Mouse (Mus musculus) monocyte, adult 5-6 weeks (primary cell): ENCODE results near the gene Unk. TPM values are rescaled to one million over a fixed set of nuclear protein-coding genes. Genes with fewer than 3 reads are reported as not detected.
A peak's percentile ranks its signal among the peaks of the same experiment; 100 is the strongest.

Source experiments
- ATAC-seq: fragments of 153-309, 156-312 bp; replicated peaks from 2 replicates; pipeline ENCODE4 v1.8.0; 2017; ENCODE audit warnings: mild to moderate bottlenecking; ENCODE audit not compliant: low TSS enrichment, insufficient number of reproducible peaks, severe bottlenecking, poor library complexity, low FRiP score
- total RNA-seq: library from RNA; stranded (forward); fragments of 200-1000, 200-491, 200-594 nt; gene quantifications from 3 replicates; pipeline ENCODE4 v1.2.3, GENCODE M21; 2017

Unk gene
- total RNA-seq, 1 experiment from 2014 or later, result 8.3 TPM

DNA sequence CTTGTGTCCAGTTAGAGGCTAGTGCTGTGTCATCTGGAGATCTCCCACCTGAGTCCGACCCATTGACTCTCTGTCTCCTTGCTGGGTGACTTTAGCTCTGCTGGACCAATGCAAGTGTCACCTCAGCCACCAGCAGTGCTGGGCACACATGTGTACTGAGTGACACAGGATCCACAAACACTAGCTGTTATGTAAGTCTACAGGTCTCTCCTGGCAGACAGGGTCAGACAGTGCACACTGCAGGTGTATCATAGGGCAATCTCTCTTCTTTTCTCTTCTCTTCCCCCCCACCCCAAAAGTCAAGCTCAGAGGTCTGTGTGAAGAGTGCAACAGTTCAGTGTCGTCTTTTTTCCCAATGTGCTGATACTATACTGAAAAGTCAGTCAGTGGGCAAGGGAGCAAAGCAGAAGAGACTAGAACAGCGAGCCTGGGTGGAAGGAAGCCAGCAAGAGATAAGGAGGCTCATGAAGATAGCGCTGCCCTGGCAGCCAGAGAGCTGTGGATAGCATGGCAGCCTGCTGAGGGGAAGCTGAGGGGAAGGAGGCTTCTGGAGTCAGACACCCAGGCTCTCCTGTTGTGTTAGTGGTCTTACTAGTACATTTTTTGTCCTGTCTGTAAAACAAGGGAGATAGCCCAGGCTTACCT is 27.2 kb downstream of the Unk start:
- no peak for ATAC-seq

DNA sequence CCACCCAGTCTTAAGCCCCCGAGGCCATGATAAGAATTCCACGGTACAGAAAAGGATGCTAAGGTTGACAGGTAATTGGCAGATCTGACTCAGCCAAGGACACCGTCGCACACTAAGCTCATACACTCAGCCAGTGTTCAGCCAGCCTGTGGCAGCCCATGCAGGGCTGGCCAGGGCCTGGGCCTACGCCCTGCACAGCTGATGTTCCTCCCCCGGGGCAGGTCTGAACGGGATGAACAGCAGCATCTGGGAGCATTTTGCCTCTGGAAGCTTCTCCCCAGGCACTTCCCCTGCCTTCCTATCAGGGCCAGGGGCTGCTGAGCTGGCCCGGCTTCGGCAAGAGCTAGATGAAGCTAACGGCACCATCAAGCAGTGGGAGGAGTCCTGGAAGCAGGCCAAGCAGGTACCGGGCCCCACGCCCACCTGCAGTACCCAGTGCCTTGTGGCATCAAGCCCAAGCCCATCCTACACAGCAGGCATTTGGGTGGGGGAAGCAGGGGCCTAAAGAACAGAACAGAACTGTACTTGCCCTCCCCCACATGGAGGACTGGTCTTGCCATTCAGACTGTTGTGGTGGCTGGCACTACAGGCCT is 28.0 kb downstream of the Unk start:
- ATAC-seq, result no peak

- no peak for ATAC-seq
Measured at GRCm38 (mm10) chr11:116058868-116059690, 29.0 kb downstream of the Unk start.

DNA sequence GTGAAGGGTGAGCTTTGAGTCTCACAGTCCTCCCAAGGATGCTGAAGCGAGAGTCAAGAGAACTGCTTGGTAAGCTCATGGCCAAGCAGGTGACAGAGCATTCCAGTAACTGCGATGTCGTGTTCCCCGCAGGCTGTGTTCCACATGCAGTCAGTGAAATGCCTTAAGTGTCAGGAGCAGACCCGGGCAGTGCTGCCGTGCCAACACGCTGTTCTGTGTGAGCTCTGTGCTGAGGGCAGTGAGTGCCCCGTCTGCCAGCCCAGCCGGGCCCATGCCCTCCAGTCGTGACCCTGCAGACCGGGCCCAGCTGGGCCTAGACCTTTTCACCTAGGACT is 29.5 kb downstream of the Unk start:
- ATAC-seq, result no peak

DNA sequence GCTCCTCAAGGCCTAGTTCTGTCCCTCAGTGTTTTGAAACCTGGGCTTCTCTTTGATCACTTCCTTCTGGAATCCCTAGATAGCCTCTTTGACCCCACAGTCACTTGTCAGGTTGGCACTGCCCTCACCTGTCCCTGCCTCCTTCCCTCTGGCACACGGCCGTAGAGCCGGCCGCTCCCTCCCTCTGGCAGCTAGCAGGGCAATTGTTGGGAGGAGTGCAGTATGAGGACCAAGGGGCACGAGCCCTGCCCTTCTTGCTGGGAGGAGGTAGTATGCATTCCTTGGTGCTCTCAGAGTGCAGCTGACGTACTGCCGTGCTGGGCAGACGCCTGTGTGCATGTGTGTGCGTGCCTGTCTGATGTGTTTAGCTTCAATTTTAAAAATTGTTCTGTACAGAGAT is 30.5 kb downstream of the Unk start:
- no peak for ATAC-seq

DNA sequence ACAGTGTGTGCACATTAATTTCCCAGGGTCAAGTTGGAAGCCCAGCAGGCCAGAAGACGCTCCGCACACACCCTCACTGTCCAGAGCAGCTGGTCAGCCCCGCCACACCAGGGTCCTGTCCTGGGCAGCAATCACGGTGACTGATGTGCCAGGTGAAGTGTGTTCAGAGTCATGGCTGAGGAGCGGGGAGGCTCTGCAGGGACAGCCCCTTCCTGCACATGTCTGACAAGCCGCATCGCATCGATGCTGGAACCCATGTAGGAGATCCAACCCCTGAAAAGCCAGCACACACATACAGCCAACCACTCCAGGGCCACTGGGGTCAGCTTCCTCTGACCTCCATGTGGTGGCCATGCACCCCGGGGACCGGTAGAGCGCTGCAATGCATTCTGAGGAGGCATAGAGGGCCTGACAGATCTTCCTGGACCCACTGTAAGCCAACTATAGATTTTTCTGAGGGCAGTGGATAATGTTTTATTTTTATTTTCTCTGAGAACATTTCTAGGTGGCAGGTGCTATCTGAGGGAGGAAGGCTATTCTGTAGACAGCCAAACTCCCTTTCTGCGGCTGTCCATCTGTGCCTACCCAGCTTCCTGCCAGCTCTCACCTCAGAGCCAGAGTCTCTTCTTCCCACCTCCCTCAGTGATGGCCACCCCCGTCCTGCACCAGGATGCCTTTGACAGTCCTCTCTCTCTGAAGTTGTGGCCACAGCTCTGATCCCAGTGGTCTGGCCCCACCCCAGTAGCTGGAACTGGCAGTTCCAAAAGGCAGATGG is 31.7 kb downstream of the Unk start:
- ATAC-seq, result no peak

DNA sequence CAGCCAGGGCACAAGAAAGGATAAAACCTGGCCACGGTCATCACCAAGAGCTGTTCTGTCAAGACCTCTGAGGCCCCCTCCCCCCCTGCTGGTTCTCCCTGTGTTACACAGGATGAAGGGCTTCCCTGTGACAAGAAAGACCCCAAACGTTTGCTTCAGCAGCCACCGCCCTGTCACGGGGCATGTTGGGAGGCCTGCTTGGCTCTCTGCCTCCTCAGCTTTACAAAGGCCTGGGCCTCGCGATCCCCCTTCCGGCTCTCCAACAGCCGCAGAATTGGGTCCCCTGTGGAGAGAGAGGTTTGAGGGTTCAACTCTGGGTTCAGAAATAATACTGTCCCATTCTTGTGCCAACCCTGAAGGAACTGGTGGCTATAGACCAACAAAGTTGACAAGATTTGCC is 32.4 kb downstream of the Unk start:
- no peak for ATAC-seq

DNA sequence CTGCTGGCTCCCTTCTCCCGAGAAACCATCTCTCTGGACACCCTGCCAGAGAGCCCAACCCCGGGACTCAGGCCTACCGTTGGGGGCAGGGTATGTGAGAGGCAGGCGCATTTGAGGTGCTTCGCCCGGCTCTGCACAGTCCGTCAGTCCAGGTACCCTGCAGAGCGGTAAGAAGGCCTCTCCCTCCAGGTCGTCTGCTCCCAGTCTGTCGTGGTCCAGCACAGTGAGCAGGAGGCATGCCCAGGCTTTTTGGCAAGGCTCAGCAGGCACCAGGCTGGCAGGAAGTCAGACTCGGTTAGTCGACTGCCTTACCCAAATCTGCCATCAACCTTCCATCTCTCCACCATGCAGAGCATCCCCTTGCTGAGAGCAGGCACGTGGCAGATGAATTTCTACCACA is 33.4 kb downstream of the Unk start:
- ATAC-seq, result no peak

GRCm38 (mm10) chr11:116064187-116064867 is 34.2 kb downstream of the Unk start:
- ATAC-seq, result no peak

GRCm38 (mm10) chr11:116065345-116065744 is 35.2 kb downstream of the Unk start:
- ATAC-seq, result no peak

DNA sequence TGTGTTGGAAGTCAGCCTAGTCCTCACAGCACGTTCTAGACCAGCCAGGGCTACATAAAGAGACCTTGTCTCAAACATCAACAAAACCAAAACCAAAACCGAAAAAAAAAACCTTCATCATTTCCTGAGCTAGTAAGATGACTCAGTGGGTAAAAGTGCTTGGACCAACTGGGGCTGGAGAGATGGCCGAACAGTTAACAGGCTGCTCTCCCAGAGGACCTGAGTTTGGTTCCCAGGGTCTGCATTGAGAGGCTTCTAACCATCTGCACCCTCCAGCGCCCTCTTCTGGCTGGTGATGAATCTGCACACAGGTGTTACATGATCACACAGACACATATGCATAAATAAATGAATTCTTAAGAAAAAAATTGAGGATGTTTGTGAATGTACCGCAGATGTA is 41.4 kb downstream of the Unk start:
- no peak for ATAC-seq

- no peak for ATAC-seq
Measured at GRCm38 (mm10) chr11:116072608-116073007, 42.5 kb downstream of the Unk start.

- no peak for ATAC-seq
Measured at GRCm38 (mm10) chr11:116074436-116074991, 44.4 kb downstream of the Unk start.

DNA sequence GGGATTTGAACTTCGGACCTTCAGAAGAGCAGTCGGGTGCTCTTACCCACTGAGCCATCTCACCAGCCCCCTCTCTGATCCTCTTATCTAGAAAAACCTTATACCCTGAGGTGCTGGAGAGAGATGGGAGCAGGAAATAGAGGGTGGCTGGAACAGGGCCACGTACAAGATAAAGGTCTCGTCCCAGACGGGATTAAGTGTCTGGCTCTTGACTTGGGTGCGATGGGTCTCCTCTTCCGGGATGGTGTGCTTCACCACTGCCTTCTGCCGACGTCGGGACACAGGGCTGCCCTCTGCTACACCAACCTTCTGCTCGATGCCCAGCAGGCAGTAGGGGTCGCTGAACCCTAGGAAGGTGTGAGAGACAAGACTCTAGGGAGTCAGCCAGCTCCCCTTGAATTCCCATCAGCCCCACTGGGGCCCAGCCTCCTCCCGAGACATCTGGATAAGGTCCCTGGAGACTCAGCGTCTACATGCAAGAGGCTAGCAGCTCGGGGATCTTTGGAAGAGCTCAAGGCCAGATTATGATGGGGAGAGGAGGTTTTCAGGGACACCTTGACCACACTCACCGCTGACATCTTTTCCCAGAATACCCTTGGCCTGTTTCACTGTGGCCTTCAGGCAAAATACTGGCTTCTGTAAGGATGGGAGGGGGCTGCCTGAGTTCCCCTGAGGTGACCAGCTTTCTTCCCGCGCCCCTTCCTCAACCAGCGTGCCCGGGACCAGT is 45.6 kb downstream of the Unk start:
- no peak for ATAC-seq

DNA sequence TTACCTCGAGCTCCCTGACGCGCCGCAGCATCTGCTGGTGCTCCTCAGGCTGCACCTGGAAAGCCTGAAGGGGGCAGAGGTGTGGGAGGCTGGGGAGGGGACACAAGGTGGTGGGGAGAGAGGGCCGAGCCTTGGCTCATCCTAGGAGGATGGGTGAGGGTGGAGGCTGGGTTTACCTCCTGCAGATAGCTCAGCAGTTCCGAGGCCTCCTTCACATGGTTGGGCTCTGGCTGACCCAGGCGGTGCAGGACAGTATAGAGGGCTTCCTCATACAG is 46.1 kb downstream of the Unk start:
- ATAC-seq, result no peak

- ATAC-seq, result no peak
Measured at GRCm38 (mm10) chr11:116076836-116077235, 46.7 kb downstream of the Unk start.

DNA sequence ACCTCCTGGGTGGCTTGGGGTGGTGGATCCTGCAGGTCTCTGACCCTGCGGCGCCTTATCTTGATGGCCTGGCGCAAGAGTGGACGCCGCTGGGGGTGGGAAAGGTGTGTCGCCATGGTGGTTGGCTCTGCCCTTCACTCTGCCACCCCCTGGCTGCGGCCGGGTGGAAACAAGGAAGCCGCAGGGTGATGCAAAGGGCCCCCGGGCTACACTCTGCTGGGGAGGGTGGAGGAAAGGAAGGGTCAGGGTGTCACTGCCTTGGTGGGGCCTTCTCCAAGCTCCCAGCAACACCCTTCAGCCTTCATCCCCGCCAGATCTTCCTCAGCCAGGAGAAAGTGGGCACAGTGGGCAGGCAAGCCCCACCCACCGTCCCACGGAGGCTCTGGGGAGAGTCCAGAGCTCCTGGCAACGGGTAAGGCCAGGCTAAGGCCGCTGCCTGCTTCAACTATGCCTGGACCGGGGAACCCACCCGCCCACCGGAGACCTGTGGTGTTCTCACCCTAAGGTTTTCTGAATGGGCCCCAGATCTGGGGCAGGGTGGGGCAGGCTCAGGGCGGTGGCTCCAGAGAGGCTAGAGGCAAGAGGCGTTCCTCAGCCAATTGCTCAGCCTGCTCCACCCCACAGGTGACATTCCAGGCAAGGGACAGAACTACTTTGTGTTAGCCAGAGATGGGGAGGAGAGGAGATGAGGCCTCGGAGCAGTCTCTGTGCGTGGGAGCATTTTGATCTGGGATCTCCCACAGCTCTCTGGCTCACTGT is 47.5 kb downstream of the Unk start, which contains the start of gene Unc13d:
TSS of gene Unc13d (minus strand) at position 516 of the 759 bp plus-strand sequence.
- peak; percentile 68 for ATAC-seq
